Comparison of ENCODE assay signal across 11 mouse cellular contexts in the genomic region with DNA sequence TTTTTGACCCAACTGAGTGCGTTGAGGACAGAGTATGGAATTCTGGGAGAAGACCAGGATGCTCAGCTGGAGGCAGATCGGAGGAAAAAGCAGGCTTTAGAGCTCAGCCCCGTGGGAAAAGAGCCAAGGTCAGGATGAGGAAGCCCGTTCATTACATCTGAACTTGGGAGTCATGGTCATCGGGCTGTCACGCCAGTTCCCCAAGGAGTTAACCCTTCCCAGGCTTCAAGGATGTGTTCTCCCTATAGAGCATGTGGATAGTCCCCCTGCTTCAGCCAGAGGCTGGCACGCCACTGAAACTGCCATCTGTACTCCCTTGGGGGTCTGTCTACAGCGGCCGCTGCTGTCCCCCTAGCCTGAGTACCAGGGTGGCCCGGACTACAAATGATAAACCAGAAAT. TPM values are rescaled to one million over a fixed set of nuclear protein-coding genes. Genes with fewer than 3 reads are reported as not detected.
DNase-seq lines count a peak whose midpoint lies in the region; ATAC-seq lines count a peak whose summit lies in the region.
"Had no signal": no experiment of that assay in that cellular context is flagged by ENCODE, and none has a peak within 500 bp of the region (broad histone marks: within the 10 kb centered on the region; RNA-seq: fewer than 3 reads in every experiment).

No protein-coding gene starts in this region.

- H3K4me3 ChIP-seq in kidney, embryonic 15.5 days (replicated peaks) = no peak overlapping the region
- H3K4me3 ChIP-seq in forebrain, embryonic 10.5 days = no peak overlapping the region
- H3K4me3 ChIP-seq: forebrain, embryonic 13.5 days had no signal

- H3K4me2 ChIP-seq in kidney, embryonic 15.5 days = no peak overlapping the region
- H3K4me2 ChIP-seq: forebrain, embryonic 13.5 days had no signal

- 39% methylated on average over 10 of the region's 10 CpGs for WGBS in kidney, embryonic 15.5 days
- WGBS in forebrain, embryonic 10.5 days = 79% methylated on average over 10 of the region's 10 CpGs

- H3K27me3 ChIP-seq in kidney, embryonic 15.5 days = peaks cover 7% of the 10 kb centered on the region; the same call in 1 of the 2 replicates
- H3K27me3 ChIP-seq in forebrain, embryonic 10.5 days (ENCODE audit: poor library complexity, severe bottlenecking) = peaks cover 21% of the 10 kb centered on the region

- peaks cover 64% of the 10 kb centered on the region for H3K4me1 ChIP-seq in kidney, embryonic 15.5 days
- peaks cover 58% of the 10 kb centered on the region for H3K4me1 ChIP-seq in forebrain, embryonic 10.5 days

- no peaks in the 10 kb centered on the region for H3K36me3 ChIP-seq in kidney, embryonic 15.5 days
- H3K36me3 ChIP-seq in forebrain, embryonic 10.5 days (replicated peaks) = no peaks in the 10 kb centered on the region

- H3K27ac ChIP-seq in kidney, embryonic 15.5 days = peak overlapping the region; percentile 56; the same call in 1 of the 2 replicates
- H3K27ac ChIP-seq in forebrain, embryonic 10.5 days = no peak overlapping the region
- H3K27ac ChIP-seq: forebrain, embryonic 13.5 days; liver, embryonic 14.5 days had no signal

- peak; percentile 86 to 94 for DNase-seq in adrenal gland, adult (ENCODE audit: inconsistent age in 2 of 2, low spot score in 1 of 2)
- DNase-seq in adrenal gland, postnatal 4 days (ENCODE audit: low spot score in 2 of 2) = no peak
- no peak for DNase-seq in kidney, adult 18-20 months
- peak; percentile 74 for DNase-seq in adrenal gland, postnatal 25 days
- DNase-seq in kidney, postnatal 10 days = peak; percentile 80
- DNase-seq in forebrain, embryonic 10.5 days (ENCODE audit: extremely low spot score, low spot score) = no peak
- DNase-seq: gastrocnemius, postnatal 25 days had no signal

- no peaks in the 10 kb centered on the region for H3K9me3 ChIP-seq in kidney, embryonic 15.5 days (replicated peaks)
- H3K9me3 ChIP-seq in forebrain, embryonic 10.5 days = no peaks in the 10 kb centered on the region; the same call in 1 of the 2 replicates
- H3K9me3 ChIP-seq: forebrain, embryonic 13.5 days had no signal

- no peak overlapping the region for H3K9ac ChIP-seq in kidney, embryonic 15.5 days
- H3K9ac ChIP-seq: forebrain, embryonic 13.5 days; liver, embryonic 14.5 days had no signal

- 0 out of 2 replicates have a peak, but pooled peaks have one; percentile 4 for ATAC-seq in kidney, embryonic 15.5 days (replicated peaks; ENCODE audit: low FRiP score)
- ATAC-seq in megakaryocyte, adult 5-6 weeks (ENCODE audit: poor library complexity, severe bottlenecking) = no peak
- ATAC-seq: forebrain, embryonic 13.5 days had no signal

RNA-seq across cellular contexts. Expression of a gene that starts 5.1 kb away (rescaled TPM):
- total RNA-seq in adrenal gland, postnatal 4 days (2021) = 100 to 1,000 TPM; 108 to 113 TPM
- 15.2 and 15.8 TPM in 2 replicates for polyA plus RNA-seq in kidney, embryonic 15.5 days (2015; fragmentation: Nextera tagmentation; extraction: Ambion mirVana)
- 120 and 145 TPM in 2 replicates for total RNA-seq in adrenal gland, postnatal 25 days (2021)
- polyA plus RNA-seq in forebrain, embryonic 10.5 days (2016; fragmentation: Nextera tagmentation; extraction: Ambion mirVana) = 8.6 and 9.5 TPM in 2 replicates
- total RNA-seq in megakaryocyte, adult 5-6 weeks (2015) = 0.27 and 0.40 TPM in 2 replicates
- total RNA-seq in megakaryocyte, adult 5-6 weeks (2017) = 0.73 and 0.88 TPM in 2 replicates

RNA-seq across cellular contexts. Expression of a gene that starts 12.0 kb away (rescaled TPM):
- total RNA-seq in adrenal gland, postnatal 4 days (2021) = 1,000 to 10,000 TPM; 1,445 to 1,502 TPM
- polyA plus RNA-seq in kidney, embryonic 15.5 days (2015; fragmentation: Nextera tagmentation; extraction: Ambion mirVana) = 1,080 and 1,196 TPM in 2 replicates
- 1,060 and 1,162 TPM in 2 replicates for total RNA-seq in adrenal gland, postnatal 25 days (2021)
- polyA plus RNA-seq in forebrain, embryonic 10.5 days (2016; fragmentation: Nextera tagmentation; extraction: Ambion mirVana) = 1,134 and 1,162 TPM in 2 replicates
- 716 and 867 TPM in 2 replicates for total RNA-seq in megakaryocyte, adult 5-6 weeks (2015)
- total RNA-seq in megakaryocyte, adult 5-6 weeks (2017) = 2,870 and 3,242 TPM in 2 replicates

RNA-seq across cellular contexts. Expression of a gene that starts 46.9 kb away (rescaled TPM):
- total RNA-seq in adrenal gland, postnatal 4 days (2021) = 1 to 10 TPM; 1.7 to 2.0 TPM
- polyA plus RNA-seq in kidney, embryonic 15.5 days (2015; fragmentation: Nextera tagmentation; extraction: Ambion mirVana) = 0.41 and 0.56 TPM in 2 replicates
- total RNA-seq in adrenal gland, postnatal 25 days (2021) = 0.67 and 1.2 TPM in 2 replicates
- polyA plus RNA-seq in forebrain, embryonic 10.5 days (2016; fragmentation: Nextera tagmentation; extraction: Ambion mirVana) = 0.77 and 1.0 TPM in 2 replicates
- total RNA-seq in megakaryocyte, adult 5-6 weeks (2015) = not detected in 2 replicates
- total RNA-seq in megakaryocyte, adult 5-6 weeks (2017) = not detected in 2 replicates

Comparison
In these comparisons a context has a peak if more than half of its experiments do, and no peak if none do; other contexts are left out.
1. DNase-seq: peak in adrenal gland, adult (2 of 2), adrenal gland, postnatal 25 days (single experiment) and kidney, postnatal 10 days (single experiment); none in adrenal gland, postnatal 4 days (0 of 2), kidney, adult 18-20 months (single experiment) and forebrain, embryonic 10.5 days (single experiment).
2. RNA of a gene that starts 5.1 kb away (total RNA-seq): 120 to 145 TPM in adrenal gland, postnatal 25 days and 108 to 113 TPM in adrenal gland, postnatal 4 days; 0.27 to 0.88 TPM in megakaryocyte, adult 5-6 weeks; every median in the first group is over 10 times any median in the second.